Mouse (Mus musculus): ENCODE results near the gene Tcea3.
A peak's percentile ranks its signal among the peaks of the same experiment; 100 is the strongest.

The Tcea3 gene

GRCm38 (mm10) chr4:136239111-136239510, 8.4 kb upstream of the Tcea3 start:
- DNase-seq (ENCODE audit: low spot score in 2 of 2) = no peak

GRCm38 (mm10) chr4:136239622-136240021, 7.9 kb upstream of the Tcea3 start:
- DNase-seq (ENCODE audit: low spot score in 2 of 2) = peak; percentile 81 to 84

GRCm38 (mm10) chr4:136240123-136240522, 7.4 kb upstream of the Tcea3 start:
- DNase-seq (ENCODE audit: low spot score in 2 of 2) = no peak

GRCm38 (mm10) chr4:136240955-136241354, 6.6 kb upstream of the Tcea3 start:
- no peak for DNase-seq (ENCODE audit: low spot score in 2 of 2)

- DNase-seq (ENCODE audit: low spot score in 2 of 2) = peak in 1 of 2 experiments; percentile 31
Measured at GRCm38 (mm10) chr4:136242065-136242703, 5.3 kb upstream of the Tcea3 start.

- DNase-seq (ENCODE audit: low spot score in 2 of 2) = no peak
Measured at GRCm38 (mm10) chr4:136242728-136243127, 4.8 kb upstream of the Tcea3 start.

- no peak for DNase-seq (ENCODE audit: low spot score in 2 of 2)
Measured at GRCm38 (mm10) chr4:136244208-136244607, 3.3 kb upstream of the Tcea3 start.

GRCm38 (mm10) chr4:136245681-136246080, 1.8 kb upstream of the Tcea3 start:
- DNase-seq (ENCODE audit: low spot score in 2 of 2) = no peak

GRCm38 (mm10) chr4:136246568-136246969, 960 bp upstream of the Tcea3 start:
- no peak for DNase-seq (ENCODE audit: low spot score in 2 of 2)

GRCm38 (mm10) chr4:136247386-136247728, 172 bp upstream of the Tcea3 start:
- no peak for DNase-seq (ENCODE audit: low spot score in 2 of 2)

- DNase-seq (ENCODE audit: low spot score in 2 of 2) = no peak
Measured at GRCm38 (mm10) chr4:136248464-136249331, 1.2 kb downstream of the Tcea3 start.

- no peak for DNase-seq (ENCODE audit: low spot score in 2 of 2)
Measured at GRCm38 (mm10) chr4:136249332-136249647, 1.8 kb downstream of the Tcea3 start.

GRCm38 (mm10) chr4:136249780-136250179, 2.3 kb downstream of the Tcea3 start:
- no peak for DNase-seq (ENCODE audit: low spot score in 2 of 2)

GRCm38 (mm10) chr4:136255919-136256318, 8.4 kb downstream of the Tcea3 start:
- no peak for DNase-seq (ENCODE audit: low spot score in 2 of 2)

GRCm38 (mm10) chr4:136256696-136257095, 9.2 kb downstream of the Tcea3 start:
- DNase-seq (ENCODE audit: low spot score in 2 of 2) = no peak

GRCm38 (mm10) chr4:136259916-136260315, 12.4 kb downstream of the Tcea3 start:
- no peak for DNase-seq (ENCODE audit: low spot score in 2 of 2)

GRCm38 (mm10) chr4:136260491-136261180, 13.1 kb downstream of the Tcea3 start:
- DNase-seq (ENCODE audit: low spot score in 2 of 2) = peak; percentile 85 to 86

GRCm38 (mm10) chr4:136261912-136262311, 14.4 kb downstream of the Tcea3 start:
- no peak for DNase-seq (ENCODE audit: low spot score in 2 of 2)

GRCm38 (mm10) chr4:136263555-136263954, 16.0 kb downstream of the Tcea3 start:
- no peak for DNase-seq (ENCODE audit: low spot score in 2 of 2)

- DNase-seq (ENCODE audit: low spot score in 2 of 2) = no peak
Measured at GRCm38 (mm10) chr4:136266716-136267343, 19.3 kb downstream of the Tcea3 start.

GRCm38 (mm10) chr4:136268912-136269311, 21.4 kb downstream of the Tcea3 start:
- DNase-seq (ENCODE audit: low spot score in 2 of 2) = no peak

GRCm38 (mm10) chr4:136270648-136271047, 23.1 kb downstream of the Tcea3 start:
- DNase-seq (ENCODE audit: low spot score in 2 of 2) = no peak
